Mouse (Mus musculus) testis, adult 2 months (tissue): ENCODE data around the gene Tor4a. TPM values are rescaled to one million over a fixed set of nuclear protein-coding genes. Genes with fewer than 3 reads are reported as not detected.

Source experiments
- H3K27ac ChIP-seq: fragments of 200-500 bp; 2 replicates; pipeline ENCODE4 v1.5.1; 2012; ENCODE audit warnings: low read depth, low read length; ENCODE audit not compliant: control insufficient read depth, insufficient read depth
- H3K27me3 ChIP-seq: fragments of 200-500 bp; 2 replicates; pipeline ENCODE4 v1.6.1; 2012; ENCODE audit warnings: mild to moderate bottlenecking, low read length, moderate library complexity; ENCODE audit not compliant: control insufficient read depth, insufficient read depth
- H3K36me3 ChIP-seq: fragments of 200-500 bp; 2 replicates; pipeline ENCODE4 v1.6.1; 2012; ENCODE audit warnings: mild to moderate bottlenecking, low read length; ENCODE audit not compliant: control insufficient read depth, insufficient read depth
- H3K4me1 ChIP-seq: fragments of 200-500 bp; 2 replicates; pipeline ENCODE4 v1.6.1; 2012; ENCODE audit warnings: low read length; ENCODE audit not compliant: control insufficient read depth, insufficient read depth
- H3K4me3 ChIP-seq: fragments of 200-500 bp; 2 replicates; pipeline ENCODE4 v1.5.1; 2012; ENCODE audit warnings: low read depth, mild to moderate bottlenecking, low read length, moderate library complexity, mixed read lengths; ENCODE audit not compliant: control insufficient read depth
- CTCF ChIP-seq: fragments of 200-500 bp; IDR thresholded peaks from 2 replicates; pipeline ENCODE4 v1.5.1; 2012; ENCODE audit warnings: low read depth, mild to moderate bottlenecking, inconsistent platforms, low read length, moderate library complexity; ENCODE audit not compliant: control insufficient read depth, insufficient read depth, insufficient replicate concordance
- POLR2A ChIP-seq: fragments of 200-500 bp; IDR thresholded peaks from 2 replicates; pipeline ENCODE4 v1.6.1; 2012; ENCODE audit warnings: low read depth, mild to moderate bottlenecking, inconsistent platforms, low read length, moderate library complexity; ENCODE audit not compliant: control insufficient read depth
- polyA plus RNA-seq: library from polyadenylated mRNA; depleted of rRNA; stranded (reverse); fragments of >200 nt; gene quantifications from 2 replicates; pipeline ENCODE4 v1.2.3, GENCODE M21; 2012

Tor4a gene
- polyA plus RNA-seq, 1 experiment, result 0.98 TPM

DNA sequence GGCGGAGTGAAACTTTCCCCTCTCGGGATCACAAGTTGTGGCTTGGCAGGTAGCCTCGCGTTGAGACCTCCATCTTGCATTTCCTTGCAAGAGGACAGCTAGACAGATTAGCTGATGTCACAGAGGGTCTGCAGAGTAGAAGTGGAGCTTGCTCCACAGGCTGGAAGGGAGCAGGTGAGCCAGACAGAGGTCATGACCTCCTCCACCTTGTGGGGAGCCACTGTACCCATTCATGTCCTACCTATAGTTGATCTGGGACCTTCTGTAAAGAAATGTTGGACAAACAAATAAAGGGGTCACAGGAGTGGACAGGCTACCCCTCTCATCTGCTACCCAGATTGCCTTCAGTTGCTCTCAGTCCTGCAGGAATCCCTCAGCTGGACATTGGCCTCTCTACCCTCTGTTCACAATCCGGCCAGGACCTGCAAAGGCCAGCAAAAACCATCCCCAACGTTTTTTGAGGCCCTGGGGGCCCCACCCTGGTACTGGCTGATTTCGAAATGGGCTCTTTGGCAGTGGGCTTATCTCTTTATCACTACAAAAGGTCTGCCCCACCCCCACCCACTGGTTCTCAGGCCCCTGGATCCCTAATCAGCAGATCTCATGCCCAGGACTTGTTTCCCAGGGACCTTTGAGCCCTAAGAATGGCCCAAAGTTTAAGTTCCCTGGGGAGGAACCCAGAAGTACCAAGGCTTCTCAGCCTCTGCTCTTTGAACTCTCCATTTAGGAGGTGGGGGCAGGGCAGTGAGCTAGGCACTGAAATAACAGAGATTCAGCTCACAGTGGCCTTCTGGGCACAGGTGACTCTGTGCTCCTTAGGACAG is 21.6 kb downstream of the Tor4a start:
- H3K4me1 ChIP-seq, result peaks cover 3% of the 10 kb centered on the region
- no peak overlapping the region for H3K27ac ChIP-seq
- no peak overlapping the region for H3K4me3 ChIP-seq

DNA sequence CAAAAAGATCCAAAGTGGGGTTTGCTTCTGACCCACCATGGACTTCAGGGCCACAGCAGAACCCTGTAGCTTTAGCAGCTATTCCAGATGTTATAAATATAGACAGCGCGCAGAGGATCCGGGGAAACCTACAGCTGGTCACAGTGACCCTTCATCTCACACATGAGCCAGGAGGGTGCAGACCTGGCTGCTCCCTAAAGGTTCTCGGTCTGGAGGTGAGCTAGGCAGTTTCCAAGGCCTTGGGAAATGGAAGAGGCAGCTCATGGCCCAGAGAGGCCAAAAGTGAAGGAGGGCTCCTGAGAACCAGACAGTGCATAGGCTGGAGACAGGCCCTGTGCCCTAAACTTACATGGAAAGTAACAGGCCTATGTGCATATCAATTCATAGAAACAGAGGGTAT is 22.9 kb downstream of the Tor4a start:
- H3K4me1 ChIP-seq, result peaks cover 7% of the 10 kb centered on the region
- H3K4me3 ChIP-seq, result no peak overlapping the region
- no peaks in the 10 kb centered on the region for H3K27me3 ChIP-seq
- H3K36me3 ChIP-seq, result no peaks in the 10 kb centered on the region
- TF ChIP-seq POLR2A (no peak), CTCF (no peak)
- no peak overlapping the region for H3K27ac ChIP-seq

More for the DNA sequence above, 21.6 kb downstream of the Tor4a start:
- no peaks in the 10 kb centered on the region for H3K36me3 ChIP-seq
- TF ChIP-seq POLR2A (no peak), CTCF (no peak)
- no peaks in the 10 kb centered on the region for H3K27me3 ChIP-seq

DNA sequence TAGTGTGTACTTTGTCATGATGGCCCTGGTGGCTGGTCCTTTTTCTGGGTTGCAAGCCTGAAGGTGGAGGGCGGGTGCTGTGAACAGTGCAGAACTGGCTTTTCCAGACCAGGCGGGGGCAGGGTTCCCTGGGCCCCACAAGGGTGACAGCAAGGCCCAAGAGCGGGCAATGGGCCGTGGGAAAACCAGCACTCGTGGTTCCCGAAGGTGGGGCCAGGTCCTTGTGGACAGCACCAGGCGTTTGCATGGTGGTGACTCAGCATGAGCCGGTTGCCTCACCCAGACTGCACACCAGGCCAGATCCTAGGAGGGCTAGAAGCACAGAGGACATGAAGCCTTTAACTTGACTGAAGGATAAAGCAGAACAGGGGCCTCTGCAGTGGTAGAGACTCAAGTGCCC is 24.1 kb downstream of the Tor4a start:
- Histone ChIP-seq H3K27ac (no peak overlapping the region), H3K4me3 (no peak overlapping the region), H3K4me1 (peaks cover 14% of the 10 kb centered on the region), H3K27me3 (no peaks in the 10 kb centered on the region), H3K36me3 (no peaks in the 10 kb centered on the region)
- TF ChIP-seq POLR2A (no peak), CTCF (no peak)

DNA sequence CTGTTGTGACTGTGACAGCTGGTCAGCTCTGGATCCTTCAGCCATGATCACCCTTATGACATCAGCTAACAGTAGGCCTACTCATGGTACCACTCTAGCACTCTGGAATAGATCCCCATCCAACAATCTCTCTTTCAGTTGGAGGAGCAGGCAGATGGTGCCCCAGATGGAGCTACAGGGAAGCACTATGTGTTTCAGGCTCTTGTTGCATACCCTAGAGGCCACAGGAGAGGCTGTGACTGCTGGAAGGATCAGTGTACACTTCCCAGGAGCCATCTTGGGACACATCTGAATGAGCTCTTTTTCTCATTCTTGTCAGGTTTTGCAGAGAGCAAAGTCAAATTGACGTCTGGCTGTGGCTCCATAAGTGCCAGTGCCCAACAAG is 24.9 kb downstream of the Tor4a start:
- Histone ChIP-seq H3K27ac (no peak overlapping the region), H3K27me3 (no peaks in the 10 kb centered on the region), H3K36me3 (no peaks in the 10 kb centered on the region), H3K4me3 (no peak overlapping the region), H3K4me1 (peaks cover 21% of the 10 kb centered on the region)
- TF ChIP-seq CTCF (no peak), POLR2A (no peak)

DNA sequence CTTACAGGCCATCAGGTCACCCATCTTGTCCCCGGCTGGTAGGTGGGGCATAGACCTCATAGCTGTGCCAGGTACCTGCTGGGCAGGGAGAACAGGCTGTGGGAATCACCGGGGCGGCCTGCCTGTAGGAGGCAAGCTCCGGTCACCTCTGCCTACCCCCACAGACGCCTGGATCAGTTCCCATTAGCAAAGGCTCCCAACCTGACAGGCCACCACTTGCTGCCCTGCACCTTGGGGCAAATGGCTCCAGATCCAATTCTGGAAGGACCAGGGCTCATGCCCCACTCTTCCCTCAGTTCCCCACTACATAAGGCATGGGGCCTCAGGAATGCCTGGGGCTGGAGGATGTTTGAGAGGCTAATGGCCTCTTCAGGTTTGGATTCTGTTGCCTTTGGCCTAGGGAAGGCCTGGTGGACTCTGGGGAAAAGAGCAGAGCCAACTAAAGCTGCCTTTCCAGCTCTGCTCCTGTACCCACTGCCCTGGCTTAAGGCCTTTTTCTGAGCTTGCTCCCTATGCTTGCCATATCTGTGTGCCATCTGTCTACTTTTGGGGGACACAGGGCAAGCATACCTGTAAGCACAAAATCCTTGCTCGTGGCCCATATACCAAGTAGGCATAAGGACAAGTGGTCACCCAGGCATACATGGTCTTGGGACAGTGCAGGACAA is 25.5 kb downstream of the Tor4a start:
- Histone ChIP-seq H3K36me3 (no peaks in the 10 kb centered on the region), H3K27me3 (no peaks in the 10 kb centered on the region)

DNA sequence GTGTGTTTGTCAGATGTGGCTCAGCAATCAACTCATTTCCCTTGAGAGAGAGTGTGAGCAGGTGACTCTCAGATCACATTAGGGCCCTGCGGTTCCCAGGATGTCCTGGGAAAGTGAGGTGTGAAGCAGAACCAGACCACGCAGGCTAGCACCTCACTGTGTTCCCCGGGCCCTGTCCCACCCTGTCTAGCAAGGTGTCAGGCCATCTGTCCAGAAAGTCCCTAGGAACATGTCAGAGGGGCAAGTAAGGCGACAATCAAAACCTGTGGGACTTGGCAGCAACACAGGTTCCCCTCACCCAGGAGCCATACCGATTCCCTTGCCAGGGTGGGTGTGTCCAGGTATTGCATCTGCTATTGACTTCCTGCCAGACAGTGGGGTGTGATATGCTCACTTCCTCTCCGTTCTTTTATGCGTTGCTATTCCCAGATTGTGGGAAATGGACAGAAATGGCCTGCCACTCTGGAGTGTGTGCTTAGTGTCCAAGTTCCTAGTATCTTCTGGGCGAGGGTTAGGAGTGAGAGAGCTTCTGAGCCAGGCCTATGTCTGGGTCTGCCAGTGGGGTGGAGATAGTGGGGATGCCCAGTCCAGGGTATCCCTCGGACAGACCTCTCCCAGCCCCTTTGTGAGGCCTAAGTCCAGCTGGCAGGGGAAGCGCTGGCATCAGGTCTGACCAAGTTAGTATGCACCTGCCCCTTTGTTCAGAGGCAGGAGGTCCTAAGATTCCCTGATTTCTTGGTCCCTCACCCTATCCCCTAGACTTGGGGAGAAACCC is 26.2 kb downstream of the Tor4a start:
- Histone ChIP-seq H3K36me3 (no peaks in the 10 kb centered on the region), H3K4me1 (peaks cover 21% of the 10 kb centered on the region), H3K27ac (no peak overlapping the region), H3K4me3 (no peak overlapping the region), H3K27me3 (no peaks in the 10 kb centered on the region)
- TF ChIP-seq POLR2A (no peak), CTCF (no peak)

More for the DNA sequence above, 25.5 kb downstream of the Tor4a start:
- no peak for TF ChIP-seq POLR2A
- TF ChIP-seq CTCF, result no peak
- Histone ChIP-seq H3K4me3 (no peak overlapping the region), H3K4me1 (peaks cover 21% of the 10 kb centered on the region), H3K27ac (no peak overlapping the region)

DNA sequence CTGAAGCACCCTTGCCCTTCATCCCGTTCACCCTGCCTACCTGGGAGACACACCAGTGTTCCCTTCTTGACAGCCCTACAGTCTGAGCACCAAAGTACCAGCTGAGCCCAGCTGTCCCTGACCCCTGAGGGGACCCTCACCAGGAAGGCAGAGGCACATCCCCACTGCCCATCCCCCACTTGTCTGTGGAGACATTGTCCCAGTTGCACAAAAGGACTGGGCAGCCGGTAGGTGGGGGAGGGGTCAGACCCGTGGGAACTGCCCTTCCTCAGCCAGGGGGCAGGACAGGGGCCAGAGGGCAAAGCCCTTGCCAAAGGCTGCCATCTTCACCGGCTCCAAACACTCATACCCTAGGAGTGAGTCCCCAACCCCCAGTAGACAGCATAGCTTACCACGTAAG is 26.9 kb downstream of the Tor4a start:
- TF ChIP-seq POLR2A, result no peak
- no peak for TF ChIP-seq CTCF
- H3K27ac ChIP-seq, result no peak overlapping the region
- H3K36me3 ChIP-seq, result no peaks in the 10 kb centered on the region
- H3K27me3 ChIP-seq, result no peaks in the 10 kb centered on the region
- H3K4me1 ChIP-seq, result peaks cover 21% of the 10 kb centered on the region
- H3K4me3 ChIP-seq, result no peak overlapping the region
